Mouse (Mus musculus) midbrain, embryonic 14.5 days (tissue): ENCODE measurements around the gene Dennd2a. TPM values are rescaled to one million over a fixed set of nuclear protein-coding genes. Genes with fewer than 3 reads are reported as not detected.
A peak's percentile ranks its signal among the peaks of the same experiment; 100 is the strongest.

Experiments
- ATAC-seq: fragments of 200-750 bp; cut with Nextera tagmentation; 2 replicates; pipeline ENCODE4 v1.8.0; 2017; ENCODE audit warnings: moderate number of reproducible peaks, moderate library complexity; ENCODE audit not compliant: low FRiP score, low TSS enrichment
- DNase-seq: peaks from one replicate; pipeline ENCODE4 v3.0.0-alpha.2; 2015
- H3K27ac ChIP-seq: fragments of 300-500 bp; sonication (generic); replicated peaks from 2 replicates; pipeline ENCODE4 v1.5.1; 2014; ENCODE audit warnings: mild to moderate bottlenecking, low read depth, low read length, moderate library complexity
- H3K27me3 ChIP-seq: fragments of 300-500 bp; sonication (generic); 2 replicates; pipeline ENCODE4 v1.6.1; 2014; ENCODE audit warnings: low read length, control low read depth, mixed read lengths; ENCODE audit not compliant: control insufficient read depth, insufficient read depth
- H3K36me3 ChIP-seq: fragments of 300-500 bp; sonication (generic); 2 replicates; pipeline ENCODE4 v1.6.1; 2014; ENCODE audit warnings: low read length, control low read depth; ENCODE audit not compliant: control insufficient read depth, insufficient read depth
- H3K4me1 ChIP-seq: fragments of 300-500 bp; sonication (generic); 2 replicates; pipeline ENCODE4 v1.6.1; 2014; ENCODE audit warnings: mild to moderate bottlenecking, antibody characterized with exemption, low read length, control low read depth; ENCODE audit not compliant: control insufficient read depth, insufficient read depth
- H3K4me2 ChIP-seq: fragments of 300-500 bp; sonication (generic); 2 replicates; pipeline ENCODE4 v1.6.1; 2014; ENCODE audit warnings: mild to moderate bottlenecking, low read length, moderate library complexity
- H3K4me3 ChIP-seq: fragments of 300-500 bp; sonication (generic); replicated peaks from 2 replicates; pipeline ENCODE4 v1.5.1; 2014; ENCODE audit warnings: low read depth, low read length
- H3K9ac ChIP-seq: fragments of 300-500 bp; sonication (generic); replicated peaks from 2 replicates; pipeline ENCODE4 v1.6.1; 2014; ENCODE audit warnings: mild to moderate bottlenecking, low read length, moderate library complexity
- H3K9me3 ChIP-seq: fragments of 300-500 bp; sonication (generic); 2 replicates; pipeline ENCODE4 v1.6.1; 2016; ENCODE audit warnings: low read length, control low read depth, mixed read lengths; ENCODE audit not compliant: control insufficient read depth
- WGBS: fragments of 180-500 bp; shearing (Covaris S2); extraction: QIAGEN DNeasy Blood & Tissue Kit; methylation state at CpG from one replicate; pipeline ENCODE4 v1.1.7; 2014; 5-methylcytosine and 5-hydroxymethylcytosine counted together
- polyA plus RNA-seq: library from polyadenylated mRNA; unstranded; fragments of >200 nt; fragmentation: Nextera tagmentation; extraction: Ambion mirVana; gene quantifications from 2 replicates; pipeline ENCODE4 v1.2.1, GENCODE M21; 2014

Dennd2a gene
- polyA plus RNA-seq, 1 experiment from 2014 or later: 31.5 TPM

- no peaks in the 10 kb centered on the region for H3K9me3 ChIP-seq
- 52% methylated on average over 8 of the region's 8 CpGs for WGBS
- no peak overlapping the region for H3K27ac ChIP-seq
- DNase-seq: no peak
- no peak for ATAC-seq
- no peaks in the 10 kb centered on the region for H3K27me3 ChIP-seq
- peaks cover 29% of the 10 kb centered on the region for H3K4me1 ChIP-seq
- 0 out of 2 replicates have a peak, but pooled peaks cover 4% of the 10 kb centered on the region for H3K36me3 ChIP-seq
- H3K4me3 ChIP-seq: no peak overlapping the region
- H3K4me2 ChIP-seq: no peak overlapping the region
- H3K9ac ChIP-seq: no peak overlapping the region
Measured at GRCm38 (mm10) chr6:39551981-39552636, 5.6 kb downstream of the Dennd2a start.

GRCm38 (mm10) chr6:39548030-39548429 is 9.6 kb downstream of the Dennd2a start:
- Histone ChIP-seq H3K4me2 (no peak overlapping the region), H3K9me3 (no peaks in the 10 kb centered on the region), H3K36me3 (no peaks in the 10 kb centered on the region), H3K27ac (no peak overlapping the region), H3K4me1 (peaks cover 27% of the 10 kb centered on the region), H3K27me3 (no peaks in the 10 kb centered on the region), H3K9ac (no peak overlapping the region), H3K4me3 (no peak overlapping the region)
- DNase-seq (no peak), ATAC-seq (no peak)
- 83% methylated on average over 5 of the region's 5 CpGs for WGBS

GRCm38 (mm10) chr6:39545474-39545873 is 12.2 kb downstream of the Dennd2a start:
- Histone ChIP-seq H3K4me2 (no peak overlapping the region), H3K4me3 (no peak overlapping the region), H3K36me3 (no peaks in the 10 kb centered on the region), H3K27ac (no peak overlapping the region), H3K4me1 (peaks cover 38% of the 10 kb centered on the region), H3K9ac (no peak overlapping the region), H3K27me3 (no peaks in the 10 kb centered on the region), H3K9me3 (no peaks in the 10 kb centered on the region)
- WGBS: 86% methylated on average over 7 of the region's 7 CpGs
- DNase-seq: no peak
- ATAC-seq: no peak

- ATAC-seq: no peak
- no peak overlapping the region for H3K9ac ChIP-seq
- H3K9me3 ChIP-seq: no peaks in the 10 kb centered on the region
- DNase-seq: no peak
- 17% methylated on average over 15 of the region's 15 CpGs for WGBS
- H3K4me1 ChIP-seq: peaks cover 49% of the 10 kb centered on the region
- H3K27ac ChIP-seq: peak overlapping the region; percentile 79
- no peak overlapping the region for H3K4me3 ChIP-seq
- no peak overlapping the region for H3K4me2 ChIP-seq
- H3K36me3 ChIP-seq: no peaks in the 10 kb centered on the region
- H3K27me3 ChIP-seq: no peaks in the 10 kb centered on the region
Measured at GRCm38 (mm10) chr6:39543769-39544420, 13.8 kb downstream of the Dennd2a start.

- Histone ChIP-seq H3K9me3 (no peaks in the 10 kb centered on the region), H3K36me3 (no peaks in the 10 kb centered on the region), H3K4me1 (peaks cover 49% of the 10 kb centered on the region), H3K27ac (peak overlapping the region; percentile 79), H3K9ac (no peak overlapping the region; the same call in 1 of the 2 replicates), H3K27me3 (no peaks in the 10 kb centered on the region), H3K4me3 (no peak overlapping the region), H3K4me2 (peak overlapping the region; percentile 26; the same call in 1 of the 2 replicates)
- peak; percentile 71 for ATAC-seq
- DNase-seq: peak; percentile 82
- 15% methylated on average over 15 of the region's 15 CpGs for WGBS
Measured at GRCm38 (mm10) chr6:39542631-39543597, 14.8 kb downstream of the Dennd2a start.

GRCm38 (mm10) chr6:39540563-39540962 is 17.1 kb downstream of the Dennd2a start:
- Histone ChIP-seq H3K36me3 (no peaks in the 10 kb centered on the region), H3K27me3 (no peaks in the 10 kb centered on the region), H3K4me2 (no peak overlapping the region), H3K9me3 (no peaks in the 10 kb centered on the region), H3K4me1 (peaks cover 47% of the 10 kb centered on the region), H3K9ac (no peak overlapping the region), H3K27ac (peak overlapping the region; percentile 45; the same call in 1 of the 2 replicates), H3K4me3 (no peak overlapping the region)
- no peak for ATAC-seq
- no peak for DNase-seq
- 50% methylated on average over 2 of the region's 2 CpGs for WGBS

- H3K9me3 ChIP-seq: no peaks in the 10 kb centered on the region
- H3K27ac ChIP-seq: peak overlapping the region; percentile 66
- H3K4me3 ChIP-seq: no peak overlapping the region
- H3K27me3 ChIP-seq: no peaks in the 10 kb centered on the region
- WGBS: 20% methylated on average over 7 of the region's 7 CpGs
- H3K4me1 ChIP-seq: peaks cover 39% of the 10 kb centered on the region
- H3K36me3 ChIP-seq: no peaks in the 10 kb centered on the region
- H3K4me2 ChIP-seq: peak overlapping the region; percentile 27; the same call in 1 of the 2 replicates
- ATAC-seq (no peak), DNase-seq (no peak)
- H3K9ac ChIP-seq: no peak overlapping the region
Measured at GRCm38 (mm10) chr6:39539679-39540155, 17.9 kb downstream of the Dennd2a start.

GRCm38 (mm10) chr6:39538227-39538626 is 19.4 kb downstream of the Dennd2a start:
- H3K4me2 ChIP-seq: no peak overlapping the region
- no peaks in the 10 kb centered on the region for H3K27me3 ChIP-seq
- no peak for DNase-seq
- ATAC-seq: no peak
- H3K9me3 ChIP-seq: no peaks in the 10 kb centered on the region
- H3K36me3 ChIP-seq: no peaks in the 10 kb centered on the region
- WGBS: 81% methylated on average over 8 of the region's 8 CpGs
- peaks cover 24% of the 10 kb centered on the region for H3K4me1 ChIP-seq
- no peak overlapping the region for H3K9ac ChIP-seq
- no peak overlapping the region for H3K27ac ChIP-seq
- no peak overlapping the region for H3K4me3 ChIP-seq
